Mouse (Mus musculus) lung, postnatal 10 days (tissue): ENCODE data around the gene Ap4e1.
"Not testable (repeated sequence)": the region's sequence is repeated elsewhere in the genome, so short reads cannot be mapped to it uniquely, and the experiment has no call there.

Experiments
- DNase-seq: peaks from one replicate; pipeline ENCODE4 v3.0.0; 2021

The Ap4e1 gene

DNA sequence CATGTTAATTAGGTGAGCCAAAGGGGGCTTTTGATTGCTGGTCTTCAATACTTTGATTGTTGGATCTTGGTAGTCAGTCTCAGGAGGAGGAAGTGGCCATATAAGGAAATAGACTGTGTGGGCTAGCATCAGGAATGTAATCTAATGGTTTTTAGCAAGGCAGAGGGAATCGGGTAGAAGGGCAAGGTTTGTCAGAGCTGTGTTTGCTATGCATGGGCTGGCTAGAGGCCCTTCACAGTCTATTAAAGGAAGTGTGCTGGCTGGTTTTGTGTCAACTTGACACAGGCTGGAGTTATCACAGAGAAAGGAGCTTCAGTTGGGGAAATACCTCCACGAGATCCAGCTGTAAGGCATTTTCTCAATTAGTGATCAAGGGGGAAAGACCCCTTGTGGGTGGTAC lies 70.5 kb downstream of the Ap4e1 start:
- DNase-seq: peak; percentile 29

DNA sequence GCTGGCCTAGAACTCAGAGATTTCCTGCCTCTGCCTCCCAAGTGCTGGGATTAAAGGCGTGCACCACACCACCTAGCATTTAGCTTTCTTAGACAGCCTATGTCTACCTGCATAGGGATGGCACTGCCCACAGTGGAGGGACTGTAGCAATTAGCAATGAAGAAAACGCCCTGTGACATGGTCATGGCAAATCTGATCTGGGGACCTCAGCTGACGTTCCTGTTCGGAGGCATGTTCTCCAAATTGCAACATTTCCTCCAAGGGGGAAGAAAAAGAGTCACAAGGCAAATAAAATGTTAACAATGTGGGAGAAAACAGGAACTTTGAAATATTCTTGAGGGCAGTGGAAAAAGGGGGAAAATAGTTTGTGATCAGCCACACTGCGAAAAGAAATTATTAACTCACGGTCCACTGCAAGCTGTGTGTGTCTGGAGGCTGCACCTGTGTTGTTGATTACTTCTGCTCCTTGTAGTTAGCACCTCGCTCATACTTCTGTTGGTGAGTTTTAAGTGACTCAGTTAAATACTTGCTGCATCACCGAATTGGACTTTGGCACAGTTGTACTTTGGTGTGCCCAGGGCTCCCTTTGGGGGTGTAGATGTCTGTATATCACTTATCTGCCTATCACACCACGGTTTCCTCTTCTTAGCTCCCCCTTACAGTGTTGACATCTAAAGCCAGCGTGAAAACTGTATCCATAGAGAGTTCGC lies 71.5 kb downstream of the Ap4e1 start:
- no peak for DNase-seq

DNA sequence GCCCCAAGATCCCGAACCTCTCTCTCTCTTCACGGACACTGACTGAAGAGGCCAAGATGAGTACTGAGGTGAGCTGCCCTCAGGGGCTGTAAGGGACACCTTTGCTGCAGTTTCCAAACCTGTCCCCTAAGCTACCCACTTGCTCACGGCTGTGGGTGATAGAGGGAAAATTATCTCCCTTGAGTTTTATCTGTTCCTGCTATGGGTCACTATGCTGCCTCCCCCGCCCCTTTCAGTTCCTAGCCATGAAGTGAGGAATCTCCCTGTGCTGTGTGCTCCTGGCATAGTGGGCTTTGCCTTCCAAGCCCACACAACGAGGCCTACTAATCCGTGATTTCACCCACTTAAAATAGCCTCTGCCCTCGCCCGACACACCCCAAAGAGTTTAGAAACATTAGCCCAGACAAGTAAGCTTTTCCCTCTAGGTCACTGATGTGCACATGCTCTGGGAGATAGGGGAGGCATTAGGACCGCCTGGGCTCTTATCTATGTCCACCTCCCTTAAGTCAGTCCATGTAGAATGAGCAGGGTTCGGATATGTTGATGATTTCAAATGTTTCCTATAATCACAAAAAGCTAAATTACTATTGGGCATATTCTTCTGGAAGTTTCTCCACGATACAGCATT lies 72.2 kb downstream of the Ap4e1 start:
- no peak for DNase-seq

DNA sequence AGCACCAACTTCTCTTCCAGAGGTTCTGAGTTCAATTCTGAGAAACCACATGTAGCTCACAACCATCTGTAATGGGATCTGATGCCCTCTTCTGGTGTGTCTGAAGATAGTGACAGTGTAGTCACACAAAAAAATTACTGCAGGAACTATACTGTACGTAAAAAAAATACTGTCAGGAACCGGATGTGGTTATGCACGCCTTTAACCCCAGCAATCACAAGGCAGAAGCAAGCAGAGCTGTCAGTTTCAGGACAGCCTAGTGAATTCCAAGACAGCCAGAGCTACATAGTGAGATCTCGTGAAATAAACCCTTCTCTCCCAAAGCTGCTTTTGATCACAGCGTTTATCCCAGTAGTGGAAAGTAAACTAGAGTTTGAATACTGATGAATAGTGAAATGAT lies 77.7 kb downstream of the Ap4e1 start:
- DNase-seq: no peak

DNA sequence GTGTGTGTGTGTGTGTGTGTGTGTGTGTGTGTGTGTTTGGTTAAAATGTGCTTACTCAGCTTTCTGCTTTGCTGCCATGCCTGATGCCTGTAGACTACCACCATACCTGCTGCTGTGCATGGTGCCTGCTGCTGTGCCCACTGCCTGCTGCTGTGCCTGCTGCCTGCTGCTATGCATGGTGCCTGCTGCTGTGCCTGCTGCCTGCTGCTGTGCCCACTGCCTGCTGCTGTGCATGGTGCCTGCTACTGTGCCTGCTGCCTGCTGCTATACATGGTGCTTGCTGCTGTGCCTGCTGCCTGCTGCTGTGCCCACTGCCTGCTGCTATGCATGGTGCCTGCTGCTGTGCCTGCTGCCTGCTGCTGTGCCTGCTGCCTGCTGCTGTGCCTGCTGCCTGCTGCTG lies 81.6 kb downstream of the Ap4e1 start:
- not testable (repeated sequence) for DNase-seq

DNA sequence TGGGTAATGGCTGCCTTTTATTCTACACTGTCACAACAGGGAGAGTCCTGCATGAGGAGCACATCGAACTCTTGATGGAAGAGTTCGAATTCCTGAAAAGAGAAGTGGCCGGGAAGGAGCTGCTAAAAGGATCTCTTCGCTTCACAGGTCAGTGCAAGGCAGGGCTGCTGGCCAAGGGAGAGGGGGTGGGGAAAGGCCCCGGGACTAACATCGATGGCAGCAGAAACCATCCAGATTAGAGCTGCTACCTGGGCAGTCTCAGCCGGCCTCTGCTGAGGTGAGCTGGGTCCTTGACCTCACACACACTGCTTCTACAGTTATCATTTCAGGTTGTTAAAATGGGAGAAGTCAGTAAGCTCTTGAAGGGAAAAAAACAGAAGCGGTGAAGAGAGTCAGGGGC lies 83.5 kb downstream of the Ap4e1 start:
- no peak for DNase-seq

DNA sequence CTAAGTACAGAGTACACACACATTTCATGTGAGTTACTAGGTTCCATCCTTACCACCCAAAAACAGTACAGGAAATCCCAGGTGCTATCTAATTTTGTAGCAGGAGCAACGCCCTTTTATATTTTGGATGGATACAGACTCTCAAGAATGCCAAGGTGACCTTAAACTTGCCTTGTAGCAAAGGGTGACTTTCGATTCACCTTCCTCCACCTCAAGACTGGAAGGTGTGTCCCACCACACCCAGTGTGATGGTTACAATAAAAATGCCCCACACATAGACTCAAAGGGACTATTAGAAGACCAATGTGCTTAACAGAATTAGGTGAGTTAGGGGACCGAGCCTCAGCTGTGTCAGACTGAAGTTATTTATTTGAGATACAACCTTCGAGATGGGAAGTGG lies 100.5 kb downstream of the Ap4e1 start:
- no peak for DNase-seq
